Mouse (Mus musculus) ovary, postnatal 36 days (tissue): Measurements from ENCODE around the gene Chd2.
"Not testable (repeated sequence)": the region's sequence is repeated elsewhere in the genome, so short reads cannot be mapped to it uniquely, and the experiment has no call there.

ENCODE experiments used
- DNase-seq: peaks from one replicate; pipeline ENCODE4 v3.0.0; 2022; ENCODE audit warnings: low spot score, mixed read lengths

The Chd2 gene

GRCm38 (mm10) chr7:73520231-73520630 is 21.4 kb downstream of the Chd2 start:
- DNase-seq: no peak

- no peak for DNase-seq
These were observed 22.4 kb downstream of the Chd2 start for GRCm38 (mm10) chr7:73519060-73519796.

GRCm38 (mm10) chr7:73518373-73518980 is 23.2 kb downstream of the Chd2 start:
- not testable (repeated sequence) for DNase-seq

GRCm38 (mm10) chr7:73517432-73518054 is 24.1 kb downstream of the Chd2 start:
- DNase-seq: no peak

- no peak for DNase-seq
These were observed 24.8 kb downstream of the Chd2 start for GRCm38 (mm10) chr7:73516820-73517219.

GRCm38 (mm10) chr7:73514560-73514959 is 27.1 kb downstream of the Chd2 start:
- DNase-seq: no peak

- DNase-seq: no peak
These were observed 29.2 kb downstream of the Chd2 start for GRCm38 (mm10) chr7:73512422-73512821.

GRCm38 (mm10) chr7:73508688-73509087 is 32.9 kb downstream of the Chd2 start:
- DNase-seq: no peak

GRCm38 (mm10) chr7:73507491-73507890 is 34.1 kb downstream of the Chd2 start:
- peak; percentile 42 for DNase-seq

GRCm38 (mm10) chr7:73506852-73507251 is 34.8 kb downstream of the Chd2 start:
- DNase-seq: no peak

- DNase-seq: no peak
These were observed 36.4 kb downstream of the Chd2 start for GRCm38 (mm10) chr7:73505266-73505665.

- DNase-seq: no peak
These were observed 43.4 kb downstream of the Chd2 start for GRCm38 (mm10) chr7:73498200-73498599.

- no peak for DNase-seq
These were observed 52.4 kb downstream of the Chd2 start for GRCm38 (mm10) chr7:73489261-73489660.

- no peak for DNase-seq
These were observed 60.5 kb downstream of the Chd2 start for GRCm38 (mm10) chr7:73481094-73481493.

- DNase-seq: no peak
These were observed 62.1 kb downstream of the Chd2 start for GRCm38 (mm10) chr7:73479506-73479905.

- DNase-seq: no peak
These were observed 63.2 kb downstream of the Chd2 start for GRCm38 (mm10) chr7:73478157-73479058.

GRCm38 (mm10) chr7:73467741-73468140 is 73.9 kb downstream of the Chd2 start:
- DNase-seq: no peak

GRCm38 (mm10) chr7:73463546-73463945 is 78.1 kb downstream of the Chd2 start:
- DNase-seq: no peak

GRCm38 (mm10) chr7:73454113-73454512 is 87.5 kb downstream of the Chd2 start:
- DNase-seq: no peak

GRCm38 (mm10) chr7:73452187-73452808 is 89.3 kb downstream of the Chd2 start:
- no peak for DNase-seq

- DNase-seq: no peak
These were observed 90.0 kb downstream of the Chd2 start for GRCm38 (mm10) chr7:73451594-73451993.

- no peak for DNase-seq
These were observed 99.4 kb downstream of the Chd2 start for GRCm38 (mm10) chr7:73442246-73442645.
